Mouse (Mus musculus) limb, embryonic 11.5 days (tissue): ENCODE results near the gene Ccdc180. TPM values are rescaled to one million over a fixed set of nuclear protein-coding genes. Genes with fewer than 3 reads are reported as not detected.

Experiments used
- ATAC-seq: fragments of 200-750 bp; cut with Nextera tagmentation; 2 replicates; pipeline ENCODE4 v1.8.0; 2017; ENCODE audit warnings: low read depth; ENCODE audit not compliant: insufficient number of reproducible peaks, low FRiP score, low TSS enrichment
- DNase-seq: peaks from one replicate; pipeline ENCODE4 v3.0.0-alpha.2; 2015; ENCODE audit warnings: low spot score
- H3K27ac ChIP-seq: fragments of 300-500 bp; sonication (generic); replicated peaks from 2 replicates; pipeline ENCODE4 v1.5.1; 2014; ENCODE audit warnings: low read depth, mild to moderate bottlenecking, low read length
- H3K27me3 ChIP-seq: fragments of 300-500 bp; sonication (generic); 2 replicates; pipeline ENCODE4 v1.6.1; 2014; ENCODE audit warnings: mild to moderate bottlenecking, low read length, mixed read lengths; ENCODE audit not compliant: control insufficient read depth, insufficient read depth
- H3K36me3 ChIP-seq: fragments of 300-500 bp; sonication (generic); 2 replicates; pipeline ENCODE4 v1.6.1; 2014; ENCODE audit warnings: mild to moderate bottlenecking, low read length, moderate library complexity, mixed read lengths; ENCODE audit not compliant: control insufficient read depth, insufficient read depth
- H3K4me1 ChIP-seq: fragments of 300-500 bp; sonication (generic); 2 replicates; pipeline ENCODE4 v1.6.1; 2014; ENCODE audit warnings: low read length, mixed read lengths; ENCODE audit not compliant: control insufficient read depth, insufficient read depth
- H3K4me2 ChIP-seq: fragments of 300-500 bp; sonication (generic); 2 replicates; pipeline ENCODE4 v1.6.1; 2014; ENCODE audit warnings: low read depth, mild to moderate bottlenecking, moderate library complexity; ENCODE audit not compliant: severe bottlenecking
- H3K4me3 ChIP-seq: fragments of 300-500 bp; sonication (generic); 2 replicates; pipeline ENCODE4 v1.5.1; 2014; ENCODE audit warnings: low read depth, low read length
- H3K9ac ChIP-seq: fragments of 300-500 bp; sonication (generic); 2 replicates; pipeline ENCODE4 v1.6.1; 2014; ENCODE audit warnings: mild to moderate bottlenecking, low read length
- H3K9me3 ChIP-seq: fragments of 300-500 bp; sonication (generic); 2 replicates; pipeline ENCODE4 v1.6.1; 2016; ENCODE audit warnings: low read length; ENCODE audit not compliant: control insufficient read depth
- WGBS: fragments of 180-500 bp; shearing (Covaris S2); extraction: QIAGEN DNeasy Blood & Tissue Kit; methylation state at CpG from one replicate; pipeline ENCODE4 v1.1.7; 2014; 5-methylcytosine and 5-hydroxymethylcytosine counted together
- polyA plus RNA-seq: library from polyadenylated mRNA; unstranded; fragments of >200 nt; fragmentation: Nextera tagmentation; extraction: Ambion mirVana; gene quantifications from 2 replicates; pipeline ENCODE4 v1.2.1, GENCODE M21; 2014

The Ccdc180 gene
- polyA plus RNA-seq, 1 experiment from 2014 or later, result not detected

DNA sequence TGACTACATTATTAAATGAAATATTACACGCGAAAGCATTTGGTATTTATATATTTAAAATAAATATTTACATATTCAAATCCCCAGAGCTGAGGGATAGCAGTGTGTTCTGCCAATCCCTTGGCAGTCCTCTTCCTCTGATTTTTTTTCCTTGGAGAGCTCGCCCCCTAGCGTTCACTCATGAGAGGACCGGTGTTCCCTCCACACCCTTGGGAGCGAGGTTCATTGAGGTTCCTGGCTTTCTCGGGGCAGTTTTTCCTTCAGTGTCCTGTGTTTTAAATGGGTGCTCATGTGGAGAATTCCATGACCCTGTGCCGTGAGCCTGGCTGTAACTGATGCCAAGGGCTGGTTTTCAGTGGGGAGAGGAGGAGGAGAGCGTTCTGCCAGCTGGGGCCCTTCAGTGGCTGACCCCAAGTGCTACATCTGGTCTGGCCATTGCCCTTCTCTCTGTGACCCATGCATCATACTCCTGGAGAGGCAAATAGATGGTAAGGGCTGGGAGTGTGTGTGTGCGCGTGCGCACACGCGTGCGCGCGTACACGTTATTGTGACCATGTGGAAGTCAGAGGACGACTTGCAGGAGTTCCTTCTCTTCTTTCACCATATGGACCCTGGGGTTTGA is 34.2 kb upstream of the Ccdc180 start:
- no peak overlapping the region for H3K9ac ChIP-seq
- H3K4me1 ChIP-seq, result 0 out of 2 replicates have a peak, but pooled peaks cover 3% of the 10 kb centered on the region
- 49% methylated on average over 19 of the region's 19 CpGs for WGBS
- no peak overlapping the region for H3K4me2 ChIP-seq
- H3K27me3 ChIP-seq, result no peaks in the 10 kb centered on the region
- H3K27ac ChIP-seq, result no peak overlapping the region
- H3K36me3 ChIP-seq, result no peaks in the 10 kb centered on the region
- no peaks in the 10 kb centered on the region for H3K9me3 ChIP-seq
- peak; percentile 85 for DNase-seq
- no peak overlapping the region for H3K4me3 ChIP-seq
- ATAC-seq, result no peak

DNA sequence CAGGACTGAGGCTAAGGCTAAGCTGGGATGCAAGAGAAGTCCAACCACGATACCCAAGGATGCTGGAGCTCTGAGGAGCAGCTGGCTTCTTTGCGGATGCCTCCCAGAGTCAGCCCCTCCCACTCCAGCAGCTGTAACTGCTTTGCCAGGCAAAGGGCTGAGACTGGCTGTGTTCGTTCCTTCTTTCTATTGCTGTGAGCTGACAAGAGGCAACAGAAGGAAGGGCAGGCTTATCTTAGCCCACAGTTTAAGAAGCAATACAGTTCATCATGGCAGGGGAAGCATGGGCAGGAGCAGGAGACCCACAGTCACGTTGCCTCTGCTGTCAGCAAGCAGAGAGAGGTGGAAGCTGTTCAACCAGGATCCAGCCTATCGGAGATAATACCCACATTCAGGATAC is 28.9 kb upstream of the Ccdc180 start:
- Histone ChIP-seq H3K27me3 (no peaks in the 10 kb centered on the region), H3K4me3 (no peak overlapping the region), H3K9me3 (no peaks in the 10 kb centered on the region), H3K4me2 (no peak overlapping the region), H3K4me1 (no peaks in the 10 kb centered on the region), H3K9ac (no peak overlapping the region), H3K36me3 (no peaks in the 10 kb centered on the region), H3K27ac (no peak overlapping the region)
- WGBS, result 46% methylated on average over 5 of the region's 5 CpGs
- DNase-seq, result no peak
- ATAC-seq, result no peak

DNA sequence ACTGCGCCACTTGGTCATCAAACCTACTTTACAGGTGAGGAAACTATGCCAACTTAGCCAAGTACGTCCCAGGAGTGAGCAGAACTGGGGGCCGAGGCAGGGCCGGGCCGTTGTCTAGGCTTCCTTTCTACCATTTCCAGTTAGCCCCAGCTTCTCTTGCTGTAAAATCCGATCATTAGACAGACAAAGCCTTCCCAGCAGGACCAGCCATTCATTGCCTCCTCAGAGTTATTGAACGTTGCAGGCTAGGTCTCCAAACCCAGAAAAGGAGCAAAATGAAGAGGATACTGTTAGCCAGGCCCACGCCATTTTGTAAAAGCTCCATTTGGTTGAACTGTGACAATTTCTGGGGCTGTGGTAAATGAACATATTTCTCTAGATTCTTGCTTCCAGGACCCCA is 22.7 kb upstream of the Ccdc180 start:
- DNase-seq (no peak), ATAC-seq (no peak)
- Histone ChIP-seq H3K4me1 (peaks cover 7% of the 10 kb centered on the region; the same call in 1 of the 2 replicates), H3K27ac (no peak overlapping the region), H3K36me3 (no peaks in the 10 kb centered on the region), H3K27me3 (no peaks in the 10 kb centered on the region), H3K9ac (no peak overlapping the region), H3K4me2 (no peak overlapping the region), H3K4me3 (no peak overlapping the region), H3K9me3 (no peaks in the 10 kb centered on the region)
- WGBS, result 84% methylated on average over 8 of the region's 8 CpGs

DNA sequence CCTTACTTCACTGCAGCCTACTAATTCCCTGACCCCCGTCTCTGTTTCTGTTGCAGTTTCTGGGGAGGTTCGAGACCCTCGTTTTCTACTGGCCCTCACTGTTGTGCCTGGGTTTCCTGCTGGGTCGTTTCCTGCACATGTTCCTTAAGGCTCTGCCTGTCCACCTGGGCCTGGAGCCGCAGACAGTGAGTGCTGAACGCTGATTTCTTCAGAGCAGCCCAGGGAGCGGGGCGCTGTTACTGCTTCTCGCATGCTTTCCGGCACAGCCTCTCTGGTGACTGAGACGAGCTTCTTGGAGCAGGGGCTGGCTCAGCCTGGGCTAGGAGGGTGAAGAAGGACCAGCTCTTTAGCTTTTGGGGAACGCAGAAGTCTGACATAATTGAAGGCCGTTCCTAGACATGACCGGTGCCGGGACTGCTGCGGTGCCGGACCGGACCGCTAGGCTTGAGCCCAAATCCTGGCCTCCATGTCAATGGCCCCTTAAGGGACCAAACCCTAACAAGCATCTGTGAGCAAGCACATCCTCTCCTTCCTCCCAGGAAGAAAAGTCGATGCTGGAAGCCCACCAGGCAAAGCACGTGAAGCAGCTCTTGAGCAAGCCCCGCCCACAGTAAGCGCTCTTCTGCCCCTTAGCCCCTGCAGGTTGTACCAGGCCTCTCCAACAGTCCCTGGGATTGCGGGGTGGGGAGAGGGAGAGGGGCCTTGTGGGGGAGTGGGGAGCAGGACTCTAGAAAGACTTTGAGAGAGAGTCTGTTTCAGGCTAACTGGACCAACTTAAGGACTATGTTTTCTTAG is 20.9 kb upstream of the Ccdc180 start:
- H3K4me1 ChIP-seq, result peaks cover 7% of the 10 kb centered on the region; the same call in 1 of the 2 replicates
- DNase-seq (peak; percentile 46), ATAC-seq (no peak)
- WGBS, result 20% methylated on average over 24 of the region's 24 CpGs
- peak overlapping the region; percentile 31; the same call in 1 of the 2 replicates for H3K4me2 ChIP-seq
- H3K27me3 ChIP-seq, result no peaks in the 10 kb centered on the region
- H3K9me3 ChIP-seq, result no peaks in the 10 kb centered on the region
- H3K9ac ChIP-seq, result no peak overlapping the region; the same call in 1 of the 2 replicates
- H3K36me3 ChIP-seq, result no peaks in the 10 kb centered on the region
- no peak overlapping the region for H3K4me3 ChIP-seq
- H3K27ac ChIP-seq, result no peak overlapping the region

DNA sequence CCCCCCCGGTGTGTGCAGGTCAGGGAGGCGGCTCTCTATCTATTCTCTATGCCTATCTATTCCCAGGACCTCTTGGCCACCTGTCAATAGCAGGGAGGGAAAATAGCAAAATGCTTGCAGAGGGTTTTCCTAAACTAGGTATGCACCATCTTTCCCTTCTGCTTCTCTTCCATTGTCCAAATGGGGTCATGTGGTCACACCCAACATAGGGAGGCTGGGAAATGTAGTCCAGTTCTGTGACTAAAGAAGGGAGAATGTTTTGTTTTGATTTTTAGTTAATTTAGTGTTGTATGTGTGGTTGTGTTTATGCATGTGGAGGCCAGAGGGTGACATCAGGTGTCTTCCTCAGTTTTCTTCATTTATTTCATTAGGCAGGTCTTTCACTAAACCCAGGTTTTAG is 18.0 kb upstream of the Ccdc180 start:
- H3K4me3 ChIP-seq, result no peak overlapping the region
- H3K27me3 ChIP-seq, result no peaks in the 10 kb centered on the region
- H3K4me1 ChIP-seq, result peaks cover 7% of the 10 kb centered on the region; the same call in 1 of the 2 replicates
- 100% methylated on average over 1 of the region's 2 CpGs for WGBS
- H3K4me2 ChIP-seq, result no peak overlapping the region
- H3K36me3 ChIP-seq, result no peaks in the 10 kb centered on the region
- DNase-seq (no peak), ATAC-seq (no peak)
- no peak overlapping the region for H3K27ac ChIP-seq
- H3K9ac ChIP-seq, result no peak overlapping the region
- no peaks in the 10 kb centered on the region; the same call in 1 of the 2 replicates for H3K9me3 ChIP-seq

DNA sequence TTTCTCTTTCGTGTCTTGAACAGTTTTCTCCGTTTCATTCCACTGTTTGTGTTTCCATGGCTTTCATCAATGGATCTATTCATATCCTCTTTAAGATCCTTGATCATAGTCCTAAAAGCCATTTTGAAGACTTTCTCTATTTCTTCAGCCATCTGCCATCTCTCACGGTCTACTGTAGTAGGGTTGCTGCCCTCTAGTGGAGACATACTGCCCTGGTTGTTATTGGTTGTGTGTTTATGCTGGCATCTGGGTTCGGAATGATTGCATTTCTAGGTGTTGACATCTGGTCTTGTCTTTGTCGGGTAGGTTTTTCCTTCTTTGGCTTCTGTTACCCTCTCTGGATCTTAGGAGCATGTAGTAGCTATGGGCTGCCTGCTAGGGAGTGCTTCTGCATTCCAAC is 11.2 kb upstream of the Ccdc180 start:
- H3K4me3 ChIP-seq, result no peak overlapping the region
- H3K9ac ChIP-seq, result no peak overlapping the region
- H3K27me3 ChIP-seq, result no peaks in the 10 kb centered on the region
- H3K36me3 ChIP-seq, result no peaks in the 10 kb centered on the region
- H3K9me3 ChIP-seq, result no peaks in the 10 kb centered on the region; the same call in 1 of the 2 replicates
- H3K4me1 ChIP-seq, result no peaks in the 10 kb centered on the region
- WGBS, result 45% methylated on average over 5 of the region's 5 CpGs
- ATAC-seq (no peak), DNase-seq (peak; percentile 63)
- H3K27ac ChIP-seq, result no peak overlapping the region
- H3K4me2 ChIP-seq, result no peak overlapping the region

DNA sequence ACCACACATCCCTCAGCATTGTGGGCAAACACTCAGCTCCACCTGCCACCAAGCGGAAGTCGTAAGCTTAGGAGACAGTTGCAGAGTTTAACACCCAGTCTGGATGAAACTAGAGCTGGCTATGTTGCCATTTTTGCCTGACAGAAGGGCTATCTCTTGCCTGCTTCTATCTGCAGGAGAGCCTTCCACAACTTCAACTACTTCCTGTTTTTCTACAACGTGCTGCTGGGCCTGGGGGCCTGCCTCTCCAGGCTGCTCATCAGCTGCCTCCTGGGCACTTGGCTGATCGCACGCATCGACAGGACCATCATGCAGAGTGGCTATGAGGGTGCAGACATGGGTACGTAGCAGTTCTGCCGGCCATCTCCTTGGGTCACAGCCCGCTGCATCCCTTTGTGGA is 7.6 kb upstream of the Ccdc180 start:
- WGBS, result 88% methylated on average over 9 of the region's 9 CpGs
- ATAC-seq, result no peak

DNA sequence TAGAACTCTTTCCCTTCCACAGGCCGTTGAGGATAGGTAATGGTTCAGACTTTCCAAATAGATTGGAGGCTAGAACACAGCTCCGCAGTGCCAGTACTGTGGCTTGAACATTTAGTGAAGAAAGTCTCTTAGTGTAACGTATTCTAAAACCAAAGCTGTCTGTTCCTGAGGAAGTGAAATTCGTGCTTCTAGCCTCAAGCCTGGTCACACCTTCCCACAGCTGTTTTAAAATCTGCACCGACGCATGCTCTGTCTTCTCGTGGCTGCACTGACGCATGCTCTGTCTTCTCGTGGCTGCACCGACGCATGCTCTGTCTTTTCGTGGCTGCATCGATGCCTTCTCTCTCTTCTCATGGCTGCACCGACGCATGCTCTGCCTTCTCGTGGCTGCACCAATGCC is 6.9 kb upstream of the Ccdc180 start:
- Histone ChIP-seq H3K4me3 (no peak overlapping the region), H3K4me2 (no peak overlapping the region), H3K9me3 (no peaks in the 10 kb centered on the region), H3K27ac (no peak overlapping the region), H3K27me3 (no peaks in the 10 kb centered on the region), H3K9ac (no peak overlapping the region), H3K4me1 (no peaks in the 10 kb centered on the region), H3K36me3 (no peaks in the 10 kb centered on the region)
- DNase-seq (no peak), ATAC-seq (no peak)
- 94% methylated on average over 16 of the region's 16 CpGs for WGBS

More for the DNA sequence above, 7.6 kb upstream of the Ccdc180 start:
- Histone ChIP-seq H3K4me3 (no peak overlapping the region), H3K9me3 (no peaks in the 10 kb centered on the region), H3K27ac (no peak overlapping the region), H3K4me2 (no peak overlapping the region), H3K4me1 (no peaks in the 10 kb centered on the region), H3K9ac (no peak overlapping the region), H3K27me3 (no peaks in the 10 kb centered on the region), H3K36me3 (no peaks in the 10 kb centered on the region)
- no peak for DNase-seq
